Mouse (Mus musculus): ENCODE results near the gene Plin5.

- no peak for TF ChIP-seq HCFC1 (IDR thresholded peaks at IDR 0.05; ENCODE audit: borderline replicate concordance, insufficient read depth, low read length)
- TF ChIP-seq ZC3H11A (IDR thresholded peaks at IDR 0.05; ENCODE audit: borderline replicate concordance, low read depth, low read length), result no peak
- TF ChIP-seq ZNF384 (IDR thresholded peaks at IDR 0.05; ENCODE audit: low read depth, low read length), result no peak
These were observed 4.7 kb downstream of the Plin5 start for GRCm38 (mm10) chr17:56112743-56113142.

All from ES-E14 (cell line).